Mouse (Mus musculus): ENCODE measurements at regions not wholly inside any gene's neighbourhood (a gene's known extent, or its start where the extent isn't known, plus 50 kb on each side); places are given as distances from the start of the nearest gene placed in this dataset.

GRCm38 (mm10) chr14:71973016-71973415 is 518.6 kb downstream of the Gm9195 start:
- TF ChIP-seq GATA1 (IDR thresholded peaks at IDR 0.05; ENCODE audit: borderline replicate concordance, low read length) (no peak), FLI1 (IDR thresholded peaks at IDR 0.05; ENCODE audit: low read length) (no peak)

Measured in megakaryocyte, embryonic 14.5 days (primary cell).